Mouse (Mus musculus) MEL (cell line): ENCODE measurements at regions not wholly inside any gene's neighbourhood (a gene's known extent, or its start where the extent isn't known, plus 50 kb on each side); places are given as distances from the start of the nearest gene placed in this dataset.
"Not testable (repeated sequence)": the region's sequence is repeated elsewhere in the genome, so short reads cannot be mapped to it uniquely, and the experiment has no call there.

ENCODE experiments used
- CTCF ChIP-seq, 3 experiments: IDR thresholded peaks in 2 of 3; conservative IDR thresholded peaks in 1 of 3; 2 replicates each; pipeline ENCODE4 v1.5.1; 2011 to 2012; ENCODE audit warnings: low read length in 3 of 3, low read depth in 2 of 3, mild to moderate bottlenecking in 2 of 3, improper control_type of control experiment in 1 of 3, inconsistent platforms in 1 of 3, mixed read lengths in 1 of 3, moderate library complexity in 1 of 3; ENCODE audit not compliant: control insufficient read depth in 1 of 3, insufficient read depth in 1 of 3, poor library complexity in 1 of 3, severe bottlenecking in 1 of 3
- JUND ChIP-seq: IDR thresholded peaks from 2 replicates; pipeline ENCODE4 v1.6.1; 2011; ENCODE audit warnings: low read depth, mild to moderate bottlenecking, improper control_type of control experiment, low read length
- KAT2A ChIP-seq: conservative IDR thresholded peaks from 2 replicates; pipeline ENCODE4 v1.6.1; 2012; ENCODE audit warnings: low read depth, low read length, improper control_type of control experiment, inconsistent platforms
- POLR2A ChIP-seq, 2 experiments: IDR thresholded peaks; 2 replicates each; pipeline ENCODE4 v1.6.1; 2011 to 2012; ENCODE audit warnings: low read length in 2 of 2, mild to moderate bottlenecking in 2 of 2, control low read depth in 1 of 2, improper control_type of control experiment in 1 of 2, low read depth in 1 of 2, moderate library complexity in 1 of 2; ENCODE audit not compliant: control insufficient read depth in 1 of 2, insufficient read depth in 1 of 2, poor library complexity in 1 of 2
- UBTF ChIP-seq: IDR thresholded peaks from 2 replicates; pipeline ENCODE4 v1.6.1; 2012; ENCODE audit warnings: low read depth, mild to moderate bottlenecking, inconsistent platforms, low read length, improper control_type of control experiment, moderate library complexity, borderline replicate concordance; ENCODE audit not compliant: insufficient read depth

GRCm38 (mm10) chr5:51941925-51942291 is 248.4 kb downstream of the Dhx15 start:
- not testable (repeated sequence) for TF ChIP-seq POLR2A (IDR thresholded peaks at IDR 0.05; ENCODE audit: control insufficient read depth in 1 of 2, insufficient read depth in 1 of 2, low read depth in 1 of 2, low read length in 2 of 2, poor library complexity in 1 of 2); JUND; KAT2A; CTCF (IDR thresholded peaks at IDR 0.05 in 2 of 3, conservative IDR thresholded peaks at IDR 0.05 in 1 of 3; ENCODE audit: control insufficient read depth in 1 of 3, insufficient read depth in 1 of 3, low read depth in 2 of 3, low read length in 3 of 3, poor library complexity in 1 of 3, severe bottlenecking in 1 of 3); UBTF
